Mouse (Mus musculus) erythroblast, embryonic 14.5 days (primary cell): Measurements from ENCODE around the gene Tgfbi. TPM values are rescaled to one million over a fixed set of nuclear protein-coding genes. Genes with fewer than 3 reads are reported as not detected.

Experiments used
- H3K27me3 ChIP-seq: 2 replicates; pipeline ENCODE4 v1.6.1; 2012; ENCODE audit warnings: inconsistent platforms; ENCODE audit not compliant: control insufficient read depth
- H3K36me3 ChIP-seq: 2 replicates; pipeline ENCODE4 v1.6.1; 2012; ENCODE audit warnings: mild to moderate bottlenecking, inconsistent platforms; ENCODE audit not compliant: control insufficient read depth
- H3K4me1 ChIP-seq: 2 replicates; pipeline ENCODE4 v1.6.1; 2012; ENCODE audit warnings: inconsistent platforms; ENCODE audit not compliant: control insufficient read depth
- H3K4me3 ChIP-seq: replicated peaks from 2 replicates; pipeline ENCODE3; 2012; ENCODE audit warnings: moderate library complexity, mild to moderate bottlenecking, inconsistent platforms
- H3K9me3 ChIP-seq: 2 replicates; pipeline ENCODE4 v1.6.1; 2012; ENCODE audit warnings: low read length, inconsistent platforms, mixed read lengths; ENCODE audit not compliant: control insufficient read depth
- GATA1 ChIP-seq: IDR thresholded peaks from 2 replicates; pipeline ENCODE4 v1.6.1; 2012; ENCODE audit warnings: low read length, inconsistent platforms, mixed read lengths
- TAL1 ChIP-seq: IDR thresholded peaks from 3 replicates; pipeline ENCODE4 v1.6.1; 2012; ENCODE audit warnings: low read length, inconsistent platforms, mixed read lengths
- polyA plus RNA-seq: library from polyadenylated mRNA; stranded (reverse); fragments of >175 nt; gene quantifications from 2 replicates; pipeline ENCODE4 v1.2.3, GENCODE M21; 2012

The Tgfbi gene
- polyA plus RNA-seq, 1 experiment = 0.18 TPM

DNA sequence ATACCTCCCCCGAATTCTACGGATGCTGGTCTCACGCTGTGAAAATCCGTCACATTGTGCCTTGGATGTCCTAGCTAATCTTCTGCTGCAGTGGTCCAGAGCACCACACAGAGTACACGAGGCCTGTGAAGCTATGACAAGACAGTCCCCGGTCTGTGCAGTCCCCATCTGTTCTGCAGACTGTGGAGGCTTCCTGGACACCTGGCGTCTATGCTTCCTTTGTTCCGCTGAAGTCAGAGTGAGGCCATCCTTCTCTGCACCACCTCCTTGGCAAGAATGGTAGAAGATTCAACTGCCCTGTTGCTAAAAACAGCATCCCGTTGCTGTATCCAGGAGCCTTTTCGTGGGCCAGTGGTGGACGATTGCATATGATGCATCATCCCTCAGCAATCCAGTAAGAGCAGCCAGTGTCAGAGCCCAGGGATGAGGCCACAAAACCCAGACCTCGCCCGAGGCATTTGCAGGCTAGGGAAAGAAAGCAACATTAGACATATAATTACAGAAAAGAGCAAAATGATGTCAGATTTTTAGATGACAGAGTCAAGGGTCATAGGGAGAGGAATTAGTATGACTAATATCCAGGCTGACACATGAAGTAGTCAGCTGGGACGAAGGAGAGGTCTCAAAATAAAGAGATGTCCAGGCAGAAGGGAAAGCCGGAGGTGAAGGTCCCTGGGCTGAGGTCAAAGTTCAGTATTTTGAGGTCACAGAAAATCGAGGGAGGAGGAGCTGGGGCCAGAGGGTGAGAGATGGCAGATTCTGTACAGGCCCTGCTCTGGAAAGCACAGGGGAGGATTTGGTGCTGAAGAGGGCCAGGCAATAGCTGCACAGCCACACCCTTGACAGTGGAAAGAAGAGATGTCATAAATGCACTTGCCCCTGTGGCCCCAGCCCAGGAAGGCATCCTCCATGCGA is 55.2 kb downstream of the Tgfbi start:
- Histone ChIP-seq H3K4me3 (no peak overlapping the region), H3K27me3 (no peaks in the 10 kb centered on the region), H3K4me1 (no peaks in the 10 kb centered on the region), H3K36me3 (no peaks in the 10 kb centered on the region), H3K9me3 (no peaks in the 10 kb centered on the region)
- TF ChIP-seq TAL1 (no peak), GATA1 (no peak)

DNA sequence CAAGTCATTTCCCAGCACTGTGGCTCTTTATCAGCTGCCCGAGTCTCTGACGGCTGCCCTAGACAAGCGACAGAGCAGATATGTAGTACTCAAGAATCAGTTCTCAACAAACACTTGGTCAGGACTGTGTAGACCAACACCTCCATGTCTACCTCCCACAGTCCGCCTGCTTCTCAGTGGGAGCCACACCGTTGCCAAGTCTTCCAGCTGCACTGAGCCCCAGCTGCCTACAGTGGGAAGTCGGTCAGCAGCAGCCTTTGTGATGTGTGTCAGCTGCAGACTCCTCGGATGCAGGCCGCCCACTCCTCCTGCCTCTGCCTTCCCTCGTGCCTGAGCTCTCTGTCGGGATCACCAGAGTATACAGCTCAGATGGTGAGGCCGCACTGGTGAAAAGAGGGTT is 61.9 kb downstream of the Tgfbi start:
- Histone ChIP-seq H3K27me3 (no peaks in the 10 kb centered on the region), H3K4me3 (no peak overlapping the region), H3K4me1 (no peaks in the 10 kb centered on the region), H3K9me3 (no peaks in the 10 kb centered on the region), H3K36me3 (no peaks in the 10 kb centered on the region)
- TF ChIP-seq GATA1 (no peak), TAL1 (no peak)

DNA sequence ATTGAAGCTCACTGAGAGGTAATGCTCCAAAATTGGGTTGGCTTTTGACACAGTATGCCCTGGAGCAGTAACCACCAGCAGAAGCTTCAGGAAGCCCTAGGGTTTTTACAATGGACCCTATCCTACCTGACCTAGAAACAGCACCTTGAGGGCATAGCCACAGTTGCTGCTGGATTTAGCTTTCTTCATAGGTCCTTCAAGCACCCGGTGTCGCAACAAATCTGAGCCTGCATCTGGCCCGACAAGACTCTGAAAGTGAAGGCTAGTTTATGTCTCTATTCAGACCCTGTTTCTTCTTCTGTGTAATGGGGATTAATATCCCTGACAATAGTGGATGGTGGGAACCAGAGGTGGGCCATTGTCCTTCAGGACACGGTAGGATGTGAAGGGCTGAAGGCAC is 68.4 kb downstream of the Tgfbi start:
- TF ChIP-seq TAL1 (no peak), GATA1 (no peak)
- H3K4me1 ChIP-seq = no peaks in the 10 kb centered on the region
- H3K4me3 ChIP-seq = no peak overlapping the region
- no peaks in the 10 kb centered on the region for H3K9me3 ChIP-seq
- no peaks in the 10 kb centered on the region for H3K36me3 ChIP-seq
- H3K27me3 ChIP-seq = no peaks in the 10 kb centered on the region

DNA sequence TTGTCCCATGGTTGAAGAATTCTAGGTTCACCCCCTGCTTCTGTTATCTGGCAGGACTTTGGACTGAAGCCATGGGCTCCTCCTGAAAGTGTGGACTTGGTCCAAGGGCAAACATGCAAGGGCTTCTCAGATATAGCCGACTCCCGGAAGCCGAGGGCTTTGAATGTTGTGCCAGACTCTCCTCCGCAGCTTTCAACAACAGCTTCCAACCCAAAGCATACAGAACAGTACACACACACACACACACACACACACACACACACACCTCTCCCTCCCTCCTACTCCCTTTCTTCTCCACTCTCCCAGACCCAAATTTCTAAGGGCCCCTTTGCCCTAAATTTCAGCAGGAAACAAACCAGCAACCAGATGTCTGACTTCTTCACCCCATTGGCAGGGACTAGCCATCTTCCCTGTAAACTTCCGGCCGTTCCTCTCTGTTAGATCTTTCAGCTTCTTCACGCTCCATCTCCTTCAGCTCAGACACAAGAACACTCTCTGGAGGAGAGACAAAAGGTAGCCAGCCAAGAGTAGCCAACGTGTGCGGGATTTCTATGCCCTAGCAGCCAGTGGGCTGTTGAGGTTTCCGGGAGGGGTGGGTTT is 69.0 kb downstream of the Tgfbi start:
- TF ChIP-seq GATA1 = no peak
- no peak for TF ChIP-seq TAL1
- Histone ChIP-seq H3K9me3 (no peaks in the 10 kb centered on the region), H3K36me3 (no peaks in the 10 kb centered on the region), H3K4me3 (no peak overlapping the region), H3K4me1 (no peaks in the 10 kb centered on the region), H3K27me3 (no peaks in the 10 kb centered on the region)

DNA sequence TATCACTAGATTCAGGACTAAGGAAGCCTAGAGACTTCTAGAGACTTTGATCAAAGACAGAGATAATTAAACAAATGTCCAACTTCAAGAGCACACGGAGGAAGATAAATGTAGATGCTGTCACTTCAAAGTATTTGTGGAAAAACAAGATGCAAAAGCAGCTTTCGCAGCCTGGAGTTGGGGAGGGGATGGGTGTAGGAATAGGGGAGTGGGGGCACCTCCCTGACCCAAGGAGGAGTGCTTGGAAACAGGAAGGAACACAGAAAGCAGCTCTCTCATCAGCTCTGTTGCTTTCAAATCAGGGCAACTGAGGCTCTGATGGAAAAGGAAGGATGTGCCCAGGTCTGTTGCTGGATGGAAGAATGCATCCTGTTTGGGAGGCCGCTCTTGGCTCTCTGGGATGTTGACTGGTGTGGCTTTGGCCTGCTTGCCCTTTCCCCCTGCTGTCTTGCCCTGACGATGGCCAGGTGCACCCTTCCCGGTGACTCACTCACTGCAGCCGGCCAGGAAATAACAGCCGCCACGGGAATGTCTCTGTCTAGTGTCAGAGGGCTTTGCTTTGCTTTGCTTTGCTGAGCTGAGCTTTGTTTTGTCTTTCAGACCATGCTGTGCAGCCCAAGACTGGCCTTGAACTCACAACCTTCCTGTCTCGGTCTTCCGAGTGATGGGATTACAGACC is 69.6 kb downstream of the Tgfbi start:
- TF ChIP-seq TAL1 (no peak), GATA1 (no peak)
- H3K27me3 ChIP-seq = no peaks in the 10 kb centered on the region
- no peaks in the 10 kb centered on the region for H3K9me3 ChIP-seq
- H3K4me1 ChIP-seq = no peaks in the 10 kb centered on the region
- H3K36me3 ChIP-seq = no peaks in the 10 kb centered on the region
- no peak overlapping the region for H3K4me3 ChIP-seq

DNA sequence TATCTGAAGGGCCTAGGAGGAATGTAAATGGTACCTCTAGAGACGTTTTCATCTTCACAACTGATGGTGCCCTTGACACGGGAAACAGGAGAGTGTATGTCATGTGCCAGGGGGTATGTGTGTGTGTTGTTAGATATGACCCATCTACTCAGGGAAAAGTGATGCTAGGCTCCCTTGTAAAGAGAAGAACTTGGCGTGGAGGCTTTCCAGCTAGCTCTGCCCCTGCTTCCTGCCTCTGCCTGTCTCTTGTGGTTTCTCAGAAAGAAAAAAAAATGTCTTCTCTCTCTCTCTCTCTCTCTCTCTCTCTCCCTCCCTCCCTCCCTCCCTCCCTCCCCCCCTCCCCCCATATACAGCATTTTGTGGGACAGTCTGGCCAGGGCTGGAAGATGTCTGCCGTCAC is 72.6 kb downstream of the Tgfbi start:
- Histone ChIP-seq H3K27me3 (no peaks in the 10 kb centered on the region), H3K4me3 (no peak overlapping the region), H3K36me3 (no peaks in the 10 kb centered on the region), H3K4me1 (no peaks in the 10 kb centered on the region), H3K9me3 (no peaks in the 10 kb centered on the region)
- TF ChIP-seq GATA1 (no peak), TAL1 (no peak)

DNA sequence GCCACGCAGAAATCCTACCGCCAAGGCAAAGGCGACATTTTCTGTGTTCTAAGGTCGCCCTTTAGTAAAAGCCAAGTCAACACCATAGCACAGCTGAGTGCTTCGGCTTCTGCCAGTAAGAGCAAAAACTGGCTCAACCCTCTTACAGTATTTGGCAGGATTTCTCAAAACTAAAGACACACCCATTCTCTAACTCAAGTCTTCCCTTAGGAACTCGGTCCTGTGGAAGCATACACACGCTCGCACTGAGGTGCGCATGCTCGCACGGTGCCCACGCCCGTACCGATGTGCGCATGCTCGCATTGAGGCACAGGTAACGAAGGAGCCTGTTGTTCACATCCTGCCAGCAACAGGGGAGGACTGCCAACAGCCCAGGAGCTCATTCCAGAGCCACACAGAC is 73.0 kb downstream of the Tgfbi start:
- no peaks in the 10 kb centered on the region for H3K9me3 ChIP-seq
- H3K27me3 ChIP-seq = no peaks in the 10 kb centered on the region
- TF ChIP-seq TAL1 (no peak), GATA1 (no peak)
- H3K4me1 ChIP-seq = no peaks in the 10 kb centered on the region
- H3K4me3 ChIP-seq = no peak overlapping the region
- H3K36me3 ChIP-seq = no peaks in the 10 kb centered on the region

DNA sequence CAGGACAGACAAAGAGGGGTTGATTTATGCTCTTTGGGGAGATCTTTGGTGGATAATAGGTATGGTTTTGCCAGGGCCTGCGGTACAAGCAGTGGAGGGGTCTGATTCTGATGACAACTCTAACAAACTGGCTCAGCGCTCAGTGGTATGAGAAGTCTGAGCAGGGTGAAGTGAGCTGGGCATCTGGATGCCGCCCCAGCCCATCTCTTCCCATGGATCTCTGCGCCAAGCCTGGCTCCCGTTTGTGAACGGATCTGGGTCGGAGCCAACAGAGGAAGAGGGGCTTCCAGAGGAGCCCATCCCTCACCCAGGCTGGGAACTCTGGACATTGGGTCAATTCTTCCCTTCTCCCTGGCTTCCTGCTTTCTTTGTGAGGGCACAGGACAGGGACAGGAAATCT is 74.0 kb downstream of the Tgfbi start:
- H3K9me3 ChIP-seq = no peaks in the 10 kb centered on the region
- H3K4me1 ChIP-seq = no peaks in the 10 kb centered on the region
- H3K27me3 ChIP-seq = no peaks in the 10 kb centered on the region
- H3K36me3 ChIP-seq = no peaks in the 10 kb centered on the region
- H3K4me3 ChIP-seq = no peak overlapping the region
- no peak for TF ChIP-seq TAL1
- no peak for TF ChIP-seq GATA1

Other genes starting within 250 kb of the Tgfbi start
- not detected in 2 replicates for gene Gm3045, start 182.9 kb upstream of the Tgfbi start, polyA plus RNA-seq
- 0.02 TPM in 1 of 2 replicates, not detected in the other for gene Slc25a48, start 171.2 kb upstream of the Tgfbi start, polyA plus RNA-seq
- not detected in 2 replicates for gene Il9, start 127.3 kb upstream of the Tgfbi start, polyA plus RNA-seq
- 0.01 TPM in 1 of 2 replicates, not detected in the other for gene Fbxl21, start 87.1 kb upstream of the Tgfbi start, polyA plus RNA-seq
- gene Lect2, start 61.0 kb upstream of the Tgfbi start, polyA plus RNA-seq = 0.06 TPM in 1 of 2 replicates, not detected in the other
- gene Smad5, start 93.5 kb downstream of the Tgfbi start, polyA plus RNA-seq = 0.01 TPM in 1 of 2 replicates, not detected in the other
- not detected in 2 replicates for gene Gm45623, start 144.3 kb downstream of the Tgfbi start, polyA plus RNA-seq